Mouse (Mus musculus) lung, adult 2 months (tissue): ENCODE data around the gene Maml3. TPM values are rescaled to one million over a fixed set of nuclear protein-coding genes. Genes with fewer than 3 reads are reported as not detected.

ENCODE experiments used
- DNase-seq: peaks from one replicate; pipeline ENCODE4 v3.0.0; 2022
- H3K4me1 ChIP-seq: fragments of 200-500 bp; 2 replicates; pipeline ENCODE4 v1.6.1; 2011; ENCODE audit warnings: low read length; ENCODE audit not compliant: control insufficient read depth, insufficient read depth
- H3K4me3 ChIP-seq: fragments of 200-500 bp; replicated peaks from 2 replicates; pipeline ENCODE3; 2011; ENCODE audit warnings: low read depth, mild to moderate bottlenecking, control low read depth, low read length; ENCODE audit errors: extremely low read depth
- CTCF ChIP-seq: fragments of 200-500 bp; IDR thresholded peaks from 2 replicates; pipeline ENCODE4 v1.5.1; 2011; ENCODE audit warnings: mild to moderate bottlenecking, low read length, control low read depth; ENCODE audit not compliant: insufficient read depth
- POLR2A ChIP-seq: fragments of 200-500 bp; IDR thresholded peaks from 2 replicates; pipeline ENCODE4 v1.6.1; 2011; ENCODE audit warnings: low read depth, mild to moderate bottlenecking, control low read depth, low read length, borderline replicate concordance; ENCODE audit errors: extremely low read depth
- WGBS: fragments of 180-500 bp; shearing (Covaris S2); methylation state at CpG from one replicate; pipeline ENCODE4 v1.1.7; 2018; 5-methylcytosine and 5-hydroxymethylcytosine counted together
- polyA plus RNA-seq: library from polyadenylated mRNA; depleted of rRNA; stranded (reverse); fragments of >200 nt; gene quantifications from 2 replicates; pipeline ENCODE4 v1.2.3, GENCODE M21; 2012

Gene Maml3
- polyA plus RNA-seq, 1 experiment: 11.2 TPM

GRCm38 (mm10) chr3:51701281-51701751 lies 403.6 kb downstream of the Maml3 start:
- WGBS: under 1% methylated on average over 27 of the region's 27 CpGs
- peaks cover 5% of the 10 kb centered on the region; the same call in 1 of the 2 replicates for H3K4me1 ChIP-seq
- peak; percentile 66 for DNase-seq
- H3K4me3 ChIP-seq: peak overlapping the region; percentile 56
- peak; percentile 45; the same call in 1 of the 2 replicates for TF ChIP-seq POLR2A
- TF ChIP-seq CTCF: peak; percentile 64

- Histone ChIP-seq H3K4me1 (peaks cover 5% of the 10 kb centered on the region; the same call in 1 of the 2 replicates), H3K4me3 (no peak overlapping the region)
- TF ChIP-seq POLR2A: no peak
- TF ChIP-seq CTCF: no peak
- DNase-seq: peak; percentile 19
- 15% methylated on average over 15 of the region's 15 CpGs for WGBS
Measured at GRCm38 (mm10) chr3:51700731-51701280, 404.1 kb downstream of the Maml3 start.

GRCm38 (mm10) chr3:51700123-51700522 lies 404.8 kb downstream of the Maml3 start:
- no peak for DNase-seq
- 64% methylated on average over 4 of the region's 4 CpGs for WGBS
- peaks cover 5% of the 10 kb centered on the region; the same call in 1 of the 2 replicates for H3K4me1 ChIP-seq
- no peak overlapping the region for H3K4me3 ChIP-seq
- TF ChIP-seq POLR2A (no peak), CTCF (no peak)

GRCm38 (mm10) chr3:51697931-51698330 lies 406.9 kb downstream of the Maml3 start:
- Histone ChIP-seq H3K4me3 (no peak overlapping the region), H3K4me1 (peaks cover 5% of the 10 kb centered on the region; the same call in 1 of the 2 replicates)
- no peak for TF ChIP-seq CTCF
- 92% methylated on average over 3 of the region's 3 CpGs for WGBS
- DNase-seq: no peak

- H3K4me3 ChIP-seq: no peak overlapping the region
- peaks cover 5% of the 10 kb centered on the region; the same call in 1 of the 2 replicates for H3K4me1 ChIP-seq
- 86% methylated on average over 3 of the region's 3 CpGs for WGBS
- DNase-seq: no peak
- TF ChIP-seq CTCF (no peak), POLR2A (no peak)
Measured at GRCm38 (mm10) chr3:51695713-51696112, 409.2 kb downstream of the Maml3 start.

GRCm38 (mm10) chr3:51694576-51694975 lies 410.3 kb downstream of the Maml3 start:
- no peak for TF ChIP-seq CTCF
- no peak for TF ChIP-seq POLR2A
- 70% methylated on average over 14 of the region's 14 CpGs for WGBS
- DNase-seq: no peak
- H3K4me3 ChIP-seq: no peak overlapping the region
- no peaks in the 10 kb centered on the region for H3K4me1 ChIP-seq

GRCm38 (mm10) chr3:51693196-51693595 lies 411.7 kb downstream of the Maml3 start:
- Histone ChIP-seq H3K4me3 (no peak overlapping the region), H3K4me1 (no peaks in the 10 kb centered on the region)
- WGBS: 91% methylated on average over 10 of the region's 10 CpGs
- DNase-seq: no peak
- no peak for TF ChIP-seq POLR2A
- no peak for TF ChIP-seq CTCF

- WGBS: 57% methylated on average over 8 of the region's 8 CpGs
- TF ChIP-seq POLR2A (no peak), CTCF (no peak)
- Histone ChIP-seq H3K4me1 (no peaks in the 10 kb centered on the region), H3K4me3 (no peak overlapping the region)
- no peak for DNase-seq
Measured at GRCm38 (mm10) chr3:51688725-51689124, 416.2 kb downstream of the Maml3 start.

GRCm38 (mm10) chr3:51686791-51687190 lies 418.1 kb downstream of the Maml3 start:
- Histone ChIP-seq H3K4me3 (no peak overlapping the region), H3K4me1 (no peaks in the 10 kb centered on the region)
- DNase-seq: no peak
- 81% methylated on average over 6 of the region's 6 CpGs for WGBS
- no peak for TF ChIP-seq CTCF
- TF ChIP-seq POLR2A: no peak

- Histone ChIP-seq H3K4me3 (no peak overlapping the region), H3K4me1 (no peaks in the 10 kb centered on the region)
- no peak for TF ChIP-seq CTCF
- TF ChIP-seq POLR2A: no peak
- DNase-seq: no peak
- WGBS: 91% methylated on average over 6 of the region's 6 CpGs
Measured at GRCm38 (mm10) chr3:51686316-51686715, 418.6 kb downstream of the Maml3 start.

- DNase-seq: no peak
- WGBS: 95% methylated on average over 6 of the region's 6 CpGs
- TF ChIP-seq CTCF: no peak
- no peak for TF ChIP-seq POLR2A
- H3K4me1 ChIP-seq: no peaks in the 10 kb centered on the region
- H3K4me3 ChIP-seq: no peak overlapping the region
Measured at GRCm38 (mm10) chr3:51685539-51685938, 419.3 kb downstream of the Maml3 start.
